Mouse (Mus musculus) ES-E14 (cell line): ENCODE measurements around the gene Tekt5.

Source experiments
- HCFC1 ChIP-seq: IDR thresholded peaks from 2 replicates; pipeline ENCODE4 v1.6.1; 2012; ENCODE audit warnings: low read length, inconsistent platforms, borderline replicate concordance; ENCODE audit not compliant: insufficient read depth
- ZC3H11A ChIP-seq: IDR thresholded peaks from 2 replicates; pipeline ENCODE4 v1.6.1; 2012; ENCODE audit warnings: low read depth, mild to moderate bottlenecking, inconsistent platforms, low read length, borderline replicate concordance
- ZNF384 ChIP-seq: IDR thresholded peaks from 2 replicates; pipeline ENCODE4 v1.6.1; 2012; ENCODE audit warnings: low read depth, low read length, inconsistent platforms

DNA sequence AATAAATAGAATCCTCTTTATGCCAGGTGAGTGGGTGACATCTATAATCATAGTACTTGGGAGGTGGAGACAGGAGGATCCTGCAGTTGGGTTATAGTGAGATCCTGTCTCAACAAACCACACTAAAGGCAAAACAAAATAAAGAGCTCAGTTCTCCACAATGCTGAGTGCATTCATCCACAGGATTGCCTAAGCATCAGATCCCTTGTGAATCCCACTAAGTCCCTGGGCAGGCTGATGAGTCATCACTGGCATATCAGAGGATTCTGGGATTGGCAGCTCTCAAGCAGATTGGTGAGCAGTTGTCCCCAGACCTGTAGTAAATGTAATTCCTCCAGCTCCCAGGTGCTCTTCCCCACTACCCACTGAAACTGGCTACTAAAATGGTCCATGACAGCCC is 48.4 kb upstream of the Tekt5 start:
- TF ChIP-seq HCFC1 (no peak), ZC3H11A (no peak), ZNF384 (no peak)
